Mouse (Mus musculus): ENCODE results near the gene Mrps17.
"Not testable (repeated sequence)": the region's sequence is repeated elsewhere in the genome, so short reads cannot be mapped to it uniquely, and the experiment has no call there.

The Mrps17 gene

GRCm38 (mm10) chr5:129715326-129715861 lies at the start of gene Mrps17:
Gene Mrps17 (plus strand): TSS chr5:129715497.
- peak; percentile 98 for DNase-seq (ENCODE audit: low spot score)

DNA sequence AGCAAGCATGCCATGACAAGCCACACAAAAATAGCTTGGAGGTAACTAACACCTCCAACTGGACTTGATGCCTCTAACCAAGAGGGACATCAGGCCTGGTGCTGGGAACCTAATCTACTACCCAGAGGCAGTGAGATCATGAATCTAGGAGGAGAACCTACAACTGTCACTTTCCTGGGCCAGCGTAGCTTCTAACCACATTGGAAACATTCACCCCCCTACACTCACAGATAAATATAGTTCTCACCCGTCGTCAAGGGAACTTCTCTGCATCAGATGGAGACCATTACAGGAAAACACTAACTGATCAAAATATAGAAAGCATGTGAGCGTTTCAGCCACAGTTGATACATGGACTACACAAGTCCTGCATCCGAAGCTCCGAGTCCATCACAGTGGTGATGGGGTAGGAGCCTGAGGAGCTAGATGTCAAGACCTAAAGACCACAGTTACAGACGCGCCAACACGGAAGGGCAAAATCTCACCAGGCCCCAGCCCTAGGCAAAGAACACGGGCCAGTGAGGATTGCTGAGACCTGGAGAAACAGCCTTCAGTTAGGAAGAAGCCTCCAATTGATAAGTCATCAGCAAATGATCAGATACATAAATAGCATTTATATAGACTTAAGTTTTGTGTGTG lies 48.9 kb upstream of the Mrps17 start:
- no peak for DNase-seq (ENCODE audit: low spot score)

GRCm38 (mm10) chr5:129667851-129668250 lies 47.4 kb upstream of the Mrps17 start:
- no peak for DNase-seq (ENCODE audit: low spot score)

DNA sequence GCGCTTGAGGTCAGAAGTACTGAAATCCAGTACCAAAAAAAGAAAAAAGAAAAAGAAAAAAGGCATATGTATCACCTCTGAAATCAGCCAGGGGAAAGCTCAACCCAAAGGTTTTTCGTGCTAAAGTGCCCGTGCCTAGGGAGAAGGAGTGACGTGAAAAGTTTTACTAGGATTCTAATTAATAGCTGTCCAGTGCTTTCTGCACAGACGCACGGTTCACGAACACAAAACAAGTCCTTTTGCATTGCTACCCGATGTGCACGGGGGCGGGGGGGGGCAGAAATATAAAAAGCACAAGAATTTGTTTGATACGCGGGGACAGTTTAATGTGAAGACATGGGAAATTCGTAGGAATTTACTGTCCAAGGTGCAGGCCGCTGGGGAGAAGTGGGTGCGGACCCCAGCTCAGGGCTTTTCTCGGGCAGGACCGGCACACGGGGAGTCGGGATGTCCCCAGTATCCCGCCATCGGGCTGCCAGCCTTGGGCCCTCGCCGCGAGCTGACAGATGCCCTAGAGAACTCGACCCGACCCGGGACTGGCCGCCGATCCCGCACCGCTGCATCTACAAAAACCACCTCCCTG lies 45.8 kb upstream of the Mrps17 start:
- DNase-seq (ENCODE audit: low spot score): no peak

GRCm38 (mm10) chr5:129670036-129670458 lies 45.2 kb upstream of the Mrps17 start, which contains the start of gene Zfp11:
Gene Zfp11 (minus strand): TSS chr5:129670099.
- DNase-seq (ENCODE audit: low spot score): peak; percentile 88

DNA sequence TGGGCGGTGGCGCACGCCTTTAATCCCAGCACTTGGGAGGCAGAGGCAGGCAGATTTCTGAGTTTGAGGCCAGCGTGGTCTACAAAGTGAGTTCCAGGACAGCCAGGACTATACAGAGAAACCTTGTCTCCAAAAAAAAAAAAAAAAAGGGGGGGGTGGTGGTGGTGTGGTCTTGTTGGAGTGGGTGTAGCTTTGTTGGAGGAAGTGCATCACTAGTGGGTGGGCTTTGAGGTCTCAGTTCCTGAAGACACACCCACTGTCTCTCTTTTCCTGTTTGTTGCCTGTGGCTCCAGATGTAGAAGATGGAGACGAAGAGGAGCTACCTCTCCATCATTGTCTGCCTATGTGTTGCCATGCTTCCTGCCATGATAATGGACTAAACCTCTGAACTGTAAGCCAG lies 30.2 kb upstream of the Mrps17 start:
- not testable (repeated sequence) for DNase-seq (ENCODE audit: low spot score)

DNA sequence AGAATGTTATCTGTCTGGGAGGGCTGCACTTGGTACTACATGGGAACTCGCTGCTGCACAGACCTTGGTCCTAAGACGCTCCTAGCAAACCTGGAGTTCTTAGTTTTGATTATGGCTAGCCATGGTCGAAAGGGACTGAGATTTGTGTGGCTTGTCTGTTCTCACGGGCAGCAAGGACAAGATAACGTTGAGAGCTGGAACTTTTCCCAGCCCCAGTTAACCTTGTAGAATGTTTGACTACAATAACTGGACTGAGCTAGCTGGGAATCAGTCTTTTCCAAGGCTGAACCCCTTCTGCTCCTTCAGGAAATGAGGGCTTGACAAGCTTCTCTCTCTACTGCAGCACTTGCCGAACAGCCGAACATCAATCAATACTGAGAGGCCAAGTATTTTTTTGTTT lies 27.7 kb upstream of the Mrps17 start:
- DNase-seq (ENCODE audit: low spot score): no peak

- DNase-seq (ENCODE audit: low spot score): no peak
These were observed 24.8 kb upstream of the Mrps17 start for GRCm38 (mm10) chr5:129690528-129690927.

GRCm38 (mm10) chr5:129700506-129700905 lies 14.8 kb upstream of the Mrps17 start:
- peak; percentile 8 for DNase-seq (ENCODE audit: low spot score)

DNA sequence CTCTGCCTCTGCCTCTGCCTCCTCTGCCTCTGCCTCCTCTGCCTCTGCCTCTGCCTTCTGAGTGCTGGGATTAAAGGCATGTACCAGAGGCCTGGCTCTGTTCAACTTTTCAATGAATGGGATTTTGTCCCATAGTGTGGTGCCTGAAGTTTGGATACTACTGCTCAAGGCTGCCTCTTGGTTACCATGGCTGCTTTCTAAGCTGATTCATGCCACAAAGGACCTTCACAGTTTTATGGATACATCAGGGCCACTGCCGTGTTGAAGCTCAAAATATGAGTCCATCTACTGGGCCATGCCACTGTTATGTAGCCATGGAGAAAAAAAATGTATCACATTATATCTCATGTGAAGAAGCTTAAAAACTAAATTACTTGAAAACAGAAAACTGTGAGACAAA lies 13.6 kb upstream of the Mrps17 start:
- DNase-seq (ENCODE audit: low spot score): no peak

GRCm38 (mm10) chr5:129703368-129703767 lies 11.9 kb upstream of the Mrps17 start:
- DNase-seq (ENCODE audit: low spot score): no peak

DNA sequence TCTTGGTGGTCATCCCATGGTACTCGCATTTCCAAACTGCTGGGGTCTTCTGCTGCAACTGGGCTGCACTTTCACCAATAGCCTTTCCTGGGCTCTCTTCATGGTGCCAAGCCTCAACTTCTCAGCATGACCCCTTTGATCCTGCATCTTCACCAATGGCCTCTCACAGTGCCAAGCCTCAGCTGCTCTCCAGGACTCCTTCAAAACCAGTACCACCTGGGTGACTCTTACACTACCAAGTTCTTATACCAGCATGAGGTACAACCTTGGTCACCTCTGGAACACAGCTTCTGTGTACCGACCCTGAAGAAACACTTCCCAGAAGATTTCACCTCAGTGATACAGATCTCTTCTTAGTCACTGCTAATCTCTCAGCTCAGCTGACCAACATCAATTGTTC lies 6.9 kb upstream of the Mrps17 start, which contains the start of gene Sept14:
Sept14 (minus strand) TSS at position 101 of the 400 bp plus-strand sequence.
- DNase-seq (ENCODE audit: low spot score): no peak

DNA sequence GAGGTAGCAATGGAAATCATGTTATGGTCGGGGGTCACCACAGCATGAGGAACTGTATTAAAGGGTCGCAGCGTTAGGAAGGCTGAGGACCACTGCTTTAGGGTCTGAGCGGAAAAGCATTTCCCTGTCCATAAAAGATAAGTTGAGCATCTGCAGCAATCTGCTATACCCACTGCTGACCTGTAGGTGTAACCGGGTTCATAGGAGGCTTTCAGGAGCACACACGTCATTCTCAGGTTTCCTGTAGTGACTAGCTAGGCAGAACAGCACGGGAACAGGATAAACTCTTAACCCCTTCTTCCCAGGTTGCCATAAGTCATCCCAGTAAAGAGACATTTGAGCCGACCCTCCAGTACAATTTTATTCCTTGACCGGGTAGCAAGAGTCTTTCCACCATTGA lies 1.7 kb downstream of the Mrps17 start:
- no peak for DNase-seq (ENCODE audit: low spot score)

DNA sequence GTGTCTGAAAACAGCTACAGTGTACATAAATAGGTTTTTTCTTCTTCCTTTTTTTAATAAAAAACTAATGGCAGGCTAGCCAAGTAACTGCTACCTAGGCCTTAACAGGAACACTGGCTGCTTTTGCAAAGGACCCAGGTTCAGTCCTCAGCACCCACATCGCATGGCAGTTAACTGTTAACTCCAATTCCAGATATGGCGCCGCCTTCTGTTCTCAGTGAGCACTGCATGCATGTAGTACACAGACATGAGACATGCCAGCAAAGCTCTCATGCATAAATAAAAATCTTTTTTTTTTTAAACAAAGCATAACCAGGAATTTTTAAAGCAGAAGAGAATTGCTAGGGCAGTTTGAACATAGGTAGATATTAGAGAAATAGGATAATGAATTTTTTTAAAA lies 4.9 kb downstream of the Mrps17 start:
- no peak for DNase-seq (ENCODE audit: low spot score)

GRCm38 (mm10) chr5:129724268-129724667 lies 9.0 kb downstream of the Mrps17 start:
- no peak for DNase-seq (ENCODE audit: low spot score)

- peak; percentile 93 for DNase-seq (ENCODE audit: low spot score)
These were observed 9.8 kb downstream of the Mrps17 start, which contains the start of gene Nipsnap2 for GRCm38 (mm10) chr5:129724834-129725773. Gene Nipsnap2 (plus strand): TSS chr5:129725063.

DNA sequence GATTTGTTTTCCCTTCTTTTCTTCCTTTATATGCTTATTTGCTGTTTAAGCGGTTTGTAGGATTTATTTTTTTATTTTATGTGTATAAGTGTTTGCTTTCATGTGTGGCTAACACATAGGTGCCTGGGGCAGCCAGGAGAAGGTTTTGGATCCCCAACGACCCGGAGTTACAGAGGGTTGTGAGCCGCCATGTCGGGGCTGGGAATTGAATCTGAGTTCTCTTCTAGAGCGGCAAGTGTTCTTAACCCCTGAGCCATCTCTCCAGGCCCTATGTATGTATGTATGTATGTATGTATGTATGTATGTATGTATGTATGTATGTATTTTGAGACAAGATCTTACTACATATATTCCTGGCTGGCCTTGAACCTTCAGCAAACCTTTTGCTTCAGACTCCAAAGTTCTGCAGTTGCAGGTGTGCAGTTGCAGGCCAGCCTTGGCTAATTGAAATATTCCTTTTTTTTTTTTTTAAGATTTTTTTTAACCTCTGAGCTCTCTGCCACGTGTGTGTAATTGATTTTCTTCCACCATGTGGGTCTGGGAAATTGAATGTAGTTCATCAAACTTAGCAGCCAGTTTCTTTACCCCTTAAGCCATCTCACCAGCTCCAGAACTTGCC lies 10.6 kb downstream of the Mrps17 start:
- peak; percentile 41 for DNase-seq (ENCODE audit: low spot score)

DNA sequence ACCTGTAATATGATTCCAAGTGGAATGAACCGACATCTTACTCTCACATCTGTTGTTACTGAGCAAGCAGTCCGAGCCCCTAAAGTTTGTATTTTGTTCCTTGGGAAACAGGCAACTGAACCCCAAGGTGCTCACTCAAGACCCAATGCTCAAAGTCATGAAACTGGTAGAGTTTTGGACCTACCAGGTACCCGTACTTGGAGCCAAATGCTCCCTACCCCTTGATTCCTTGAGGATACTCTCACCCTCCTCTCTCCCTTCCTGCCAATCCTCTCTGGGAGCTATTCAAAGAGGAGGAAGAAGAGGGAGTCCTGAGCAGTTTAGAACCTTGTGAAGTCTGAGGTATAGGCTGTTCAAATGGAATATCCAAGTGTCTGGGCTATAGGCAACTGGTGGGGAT lies 11.5 kb downstream of the Mrps17 start:
- DNase-seq (ENCODE audit: low spot score): no peak

DNA sequence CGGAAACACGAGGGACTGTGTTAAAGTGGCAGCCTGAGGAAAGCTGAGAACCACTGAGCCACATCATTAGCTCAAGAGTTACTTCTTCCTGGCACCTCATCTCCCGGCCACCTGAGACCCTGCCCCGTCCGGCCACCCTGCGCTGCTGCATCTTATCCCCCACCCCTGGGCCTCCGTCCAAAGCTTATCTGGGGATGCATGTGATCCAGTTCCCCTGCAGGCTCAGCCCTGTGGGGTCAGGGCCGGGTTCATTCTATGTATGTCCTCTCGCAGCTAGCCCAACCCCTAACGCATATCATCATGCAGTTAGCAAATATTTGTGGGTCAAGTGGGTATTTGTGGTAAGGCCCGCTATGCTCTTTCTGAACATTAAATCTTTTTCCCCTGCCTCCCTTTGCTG lies 14.0 kb downstream of the Mrps17 start:
- no peak for DNase-seq (ENCODE audit: low spot score)

- no peak for DNase-seq (ENCODE audit: low spot score)
These were observed 15.0 kb downstream of the Mrps17 start for GRCm38 (mm10) chr5:129730344-129730743.

DNA sequence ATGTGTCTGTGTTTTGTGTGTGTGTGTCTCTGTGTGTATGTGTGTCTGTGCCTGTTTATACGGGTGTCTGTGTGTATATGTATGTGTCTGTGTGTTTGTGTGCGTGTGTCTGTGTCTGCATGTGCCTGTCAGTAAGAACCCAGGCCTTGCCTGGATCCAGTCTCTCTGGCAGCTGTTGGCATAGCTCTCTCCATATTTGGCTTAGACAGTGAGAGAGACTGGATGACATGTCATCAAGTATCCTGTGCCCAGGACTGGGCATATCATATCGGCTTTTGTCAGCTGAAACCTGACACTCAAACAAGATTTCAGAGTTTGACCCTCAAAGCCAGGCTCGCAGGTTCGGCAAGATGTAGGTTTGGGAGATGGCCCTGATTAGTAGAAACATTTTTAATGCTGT lies 15.7 kb downstream of the Mrps17 start:
- no peak for DNase-seq (ENCODE audit: low spot score)

GRCm38 (mm10) chr5:129740976-129741375 lies 25.7 kb downstream of the Mrps17 start:
- DNase-seq (ENCODE audit: low spot score): peak; percentile 61
